Mouse (Mus musculus): Measurements from ENCODE around the gene Ptpn4. TPM values are rescaled to one million over a fixed set of nuclear protein-coding genes. Genes with fewer than 3 reads are reported as not detected.

Ptpn4 gene
- total and polyA plus RNA-seq, 2 experiments from 2014 or later = 7.6 to 36.4 TPM

DNA sequence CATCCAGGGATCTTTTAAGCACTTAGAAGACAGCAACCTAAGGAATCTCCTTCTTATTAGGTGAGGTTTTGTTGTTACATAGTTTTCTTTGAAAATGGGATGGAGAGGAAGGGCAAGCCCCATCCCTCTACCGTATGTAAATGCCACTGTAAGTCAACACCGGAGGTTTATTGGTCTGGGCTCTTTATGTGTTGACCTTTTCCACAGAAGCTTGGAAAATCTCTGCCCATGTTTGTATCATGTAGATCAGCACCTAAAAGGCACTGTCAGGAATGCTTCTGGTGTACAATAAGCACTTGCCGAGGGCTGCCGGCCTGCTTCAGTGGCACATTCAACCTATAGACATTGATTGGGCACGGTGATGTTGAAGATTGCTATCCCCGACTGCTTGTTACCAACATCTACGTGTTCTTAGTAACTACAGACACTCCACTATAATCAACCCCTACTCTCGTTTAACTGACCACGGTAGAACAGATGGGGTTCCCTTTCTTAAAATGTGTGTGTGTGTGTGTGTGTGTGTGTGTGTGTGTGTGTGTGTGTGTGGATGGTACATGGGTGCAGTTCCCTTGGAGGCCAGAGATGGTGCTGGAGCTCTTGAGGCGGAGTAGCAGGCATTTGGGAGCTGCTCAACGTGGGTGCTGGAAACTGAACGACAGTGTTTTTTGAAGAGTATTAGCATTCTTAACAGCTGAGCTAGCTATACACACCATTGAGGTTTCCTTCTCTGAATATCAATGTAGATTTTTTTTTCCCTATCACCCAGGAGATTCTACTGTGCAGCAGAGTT is 11.9 kb upstream of the Ptpn4 start:
- H3K4me1 ChIP-seq (ENCODE audit: insufficient read depth, low read length) = no peaks in the 10 kb centered on the region
- H3K27me3 ChIP-seq (ENCODE audit: insufficient read depth, low read length) = no peaks in the 10 kb centered on the region
- H3K9me3 ChIP-seq (ENCODE audit: low read length) = no peaks in the 10 kb centered on the region
- H3K4me2 ChIP-seq (ENCODE audit: low read depth, low read length) = no peak overlapping the region
- no peak overlapping the region for H3K4me3 ChIP-seq (ENCODE audit: low read length)
- 94% methylated on average over 12 of the region's 12 CpGs for WGBS
- DNase-seq (ENCODE audit: low spot score) (no peak), ATAC-seq (no peak)
- no peak overlapping the region for H3K9ac ChIP-seq (replicated peaks; ENCODE audit: low read length)
- peak; percentile 6; the same call in 1 of the 2 replicates for TF ChIP-seq CTCF (IDR thresholded peaks at IDR 0.05; ENCODE audit: low read depth)
- H3K27ac ChIP-seq = no peak overlapping the region
- H3K36me3 ChIP-seq (ENCODE audit: insufficient read depth, low read length) = no peaks in the 10 kb centered on the region

DNA sequence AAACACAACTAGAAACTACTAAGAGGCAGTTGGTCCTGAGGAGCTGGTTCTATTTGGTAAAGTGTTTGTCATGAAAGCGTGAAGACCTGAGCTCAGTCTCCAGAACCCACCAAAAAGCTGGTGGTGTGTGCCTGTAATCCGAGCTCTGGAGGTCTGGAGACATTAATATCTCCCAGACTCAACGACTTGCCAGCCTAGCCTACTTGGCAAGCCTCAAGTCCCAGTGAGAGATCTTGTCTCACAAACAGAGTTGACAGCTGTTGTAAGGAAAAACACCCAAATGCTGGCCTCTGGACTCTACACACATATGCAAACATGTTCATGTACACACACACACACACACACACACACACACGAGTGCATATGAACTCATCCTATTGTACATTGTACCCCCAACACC is 7.9 kb upstream of the Ptpn4 start:
- Histone ChIP-seq H3K27me3 (ENCODE audit: insufficient read depth, low read length) (no peaks in the 10 kb centered on the region), H3K36me3 (ENCODE audit: insufficient read depth, low read length) (no peaks in the 10 kb centered on the region), H3K9me3 (ENCODE audit: low read length) (no peaks in the 10 kb centered on the region), H3K27ac (no peak overlapping the region), H3K4me2 (ENCODE audit: low read depth, low read length) (no peak overlapping the region), H3K4me3 (ENCODE audit: low read length) (no peak overlapping the region), H3K4me1 (ENCODE audit: insufficient read depth, low read length) (no peaks in the 10 kb centered on the region), H3K9ac (replicated peaks; ENCODE audit: low read length) (no peak overlapping the region)
- DNase-seq (ENCODE audit: low spot score) (no peak), ATAC-seq (no peak)
- no peak for TF ChIP-seq CTCF (IDR thresholded peaks at IDR 0.05; ENCODE audit: low read depth)
- 77% methylated on average over 4 of the region's 4 CpGs for WGBS

DNA sequence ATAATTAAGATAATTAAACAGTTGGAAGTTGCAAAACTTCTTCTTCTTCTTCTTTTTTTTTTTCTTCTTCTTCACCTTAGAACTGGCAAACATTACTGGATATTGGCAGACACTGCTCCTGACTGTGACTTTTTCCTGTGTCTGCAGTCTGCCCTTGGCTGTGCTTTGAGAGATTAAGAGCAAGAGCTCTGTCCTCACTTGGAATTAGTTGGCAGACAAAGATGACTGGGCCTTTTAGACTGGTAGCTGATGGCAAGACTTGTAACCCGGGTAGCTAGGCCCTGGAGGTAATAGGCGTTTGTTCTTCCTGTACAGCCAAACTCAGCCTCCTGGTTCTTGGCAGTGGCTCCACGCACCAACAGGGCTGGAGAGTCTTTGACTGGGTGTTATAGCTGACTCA is 5.7 kb upstream of the Ptpn4 start:
- no peak for TF ChIP-seq CTCF (IDR thresholded peaks at IDR 0.05; ENCODE audit: low read depth)
- H3K4me2 ChIP-seq (ENCODE audit: low read depth, low read length) = no peak overlapping the region
- H3K4me3 ChIP-seq (ENCODE audit: low read length) = no peak overlapping the region
- DNase-seq (ENCODE audit: low spot score) (no peak), ATAC-seq (no peak)
- H3K4me1 ChIP-seq (ENCODE audit: insufficient read depth, low read length) = no peaks in the 10 kb centered on the region
- no peaks in the 10 kb centered on the region for H3K36me3 ChIP-seq (ENCODE audit: insufficient read depth, low read length)
- WGBS = 77% methylated on average over 3 of the region's 3 CpGs
- no peaks in the 10 kb centered on the region for H3K9me3 ChIP-seq (ENCODE audit: low read length)
- H3K27me3 ChIP-seq (ENCODE audit: insufficient read depth, low read length) = no peaks in the 10 kb centered on the region
- H3K9ac ChIP-seq (replicated peaks; ENCODE audit: low read length) = no peak overlapping the region
- no peak overlapping the region for H3K27ac ChIP-seq

DNA sequence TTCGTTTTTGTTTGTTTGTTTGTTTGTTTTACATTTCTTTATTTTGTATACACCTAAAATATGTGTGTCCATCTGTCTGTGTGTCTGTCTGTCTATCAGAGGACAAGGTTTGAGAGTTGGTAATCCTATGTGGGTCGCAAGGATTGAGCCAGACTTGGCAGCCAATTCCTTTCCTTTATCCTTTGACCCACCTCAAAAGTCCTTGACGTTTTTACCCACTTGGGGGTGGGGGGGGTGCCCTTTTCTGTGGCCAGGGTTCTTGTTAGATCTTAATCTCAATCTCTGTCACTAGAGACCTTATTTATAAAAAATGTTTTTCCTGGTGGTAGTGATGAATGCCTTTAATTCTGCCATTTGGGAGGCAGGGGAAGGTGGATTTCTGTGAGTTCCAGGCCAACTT is 828 bp upstream of the Ptpn4 start:
- Histone ChIP-seq H3K9ac (replicated peaks; ENCODE audit: low read length) (no peak overlapping the region), H3K27ac (no peak overlapping the region), H3K27me3 (ENCODE audit: insufficient read depth, low read length) (no peaks in the 10 kb centered on the region), H3K4me3 (ENCODE audit: low read length) (peak overlapping the region; percentile 90; the same call in 1 of the 2 replicates), H3K36me3 (ENCODE audit: insufficient read depth, low read length) (no peaks in the 10 kb centered on the region), H3K9me3 (ENCODE audit: low read length) (no peaks in the 10 kb centered on the region), H3K4me2 (ENCODE audit: low read depth, low read length) (peak overlapping the region; percentile 67; the same call in 1 of the 2 replicates), H3K4me1 (ENCODE audit: insufficient read depth, low read length) (peaks cover under 1% of the 10 kb centered on the region)
- DNase-seq (ENCODE audit: low spot score) = no peak
- WGBS = 40% methylated on average over 3 of the region's 3 CpGs
- ATAC-seq = no peak
- TF ChIP-seq CTCF (IDR thresholded peaks at IDR 0.05; ENCODE audit: low read depth) = no peak

DNA sequence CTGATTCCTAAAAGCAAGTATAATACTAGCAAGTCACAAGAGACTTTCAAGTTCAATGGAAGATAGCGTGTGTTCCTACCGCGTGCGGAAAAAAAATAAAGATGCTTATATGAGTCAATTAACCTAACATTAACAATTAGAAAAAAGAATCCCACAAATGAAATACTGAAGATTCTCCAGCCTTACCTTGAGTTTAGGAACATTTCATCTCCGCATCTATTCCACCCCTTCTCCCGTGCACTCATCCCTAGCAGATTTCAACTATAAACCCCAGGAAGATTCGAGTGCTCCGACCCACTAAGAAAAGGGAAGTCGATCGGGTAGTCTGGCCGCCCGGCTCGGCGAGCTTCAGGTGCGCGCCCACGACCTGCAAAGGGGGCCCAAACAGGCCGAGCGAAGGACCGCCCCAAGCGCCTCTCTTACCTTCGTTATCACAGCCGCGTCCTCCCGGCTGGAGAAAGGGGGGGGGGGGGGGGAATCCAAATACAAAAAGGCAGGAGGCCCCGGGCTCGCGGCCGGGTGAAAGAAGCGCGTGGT is 866 bp downstream of the Ptpn4 start:
- Histone ChIP-seq H3K9ac (replicated peaks; ENCODE audit: low read length) (peak overlapping the region; percentile 92), H3K27ac (peak overlapping the region; percentile 92), H3K4me2 (ENCODE audit: low read depth, low read length) (peak overlapping the region; percentile 67), H3K27me3 (ENCODE audit: insufficient read depth, low read length) (no peaks in the 10 kb centered on the region), H3K9me3 (ENCODE audit: low read length) (no peaks in the 10 kb centered on the region), H3K36me3 (ENCODE audit: insufficient read depth, low read length) (no peaks in the 10 kb centered on the region), H3K4me3 (ENCODE audit: low read length) (peak overlapping the region; percentile 90), H3K4me1 (ENCODE audit: insufficient read depth, low read length) (peaks cover 3% of the 10 kb centered on the region)
- DNase-seq (ENCODE audit: low spot score) = no peak
- no peak for TF ChIP-seq CTCF (IDR thresholded peaks at IDR 0.05; ENCODE audit: low read depth)
- WGBS = under 1% methylated on average over 31 of the region's 31 CpGs
- ATAC-seq = no peak

DNA sequence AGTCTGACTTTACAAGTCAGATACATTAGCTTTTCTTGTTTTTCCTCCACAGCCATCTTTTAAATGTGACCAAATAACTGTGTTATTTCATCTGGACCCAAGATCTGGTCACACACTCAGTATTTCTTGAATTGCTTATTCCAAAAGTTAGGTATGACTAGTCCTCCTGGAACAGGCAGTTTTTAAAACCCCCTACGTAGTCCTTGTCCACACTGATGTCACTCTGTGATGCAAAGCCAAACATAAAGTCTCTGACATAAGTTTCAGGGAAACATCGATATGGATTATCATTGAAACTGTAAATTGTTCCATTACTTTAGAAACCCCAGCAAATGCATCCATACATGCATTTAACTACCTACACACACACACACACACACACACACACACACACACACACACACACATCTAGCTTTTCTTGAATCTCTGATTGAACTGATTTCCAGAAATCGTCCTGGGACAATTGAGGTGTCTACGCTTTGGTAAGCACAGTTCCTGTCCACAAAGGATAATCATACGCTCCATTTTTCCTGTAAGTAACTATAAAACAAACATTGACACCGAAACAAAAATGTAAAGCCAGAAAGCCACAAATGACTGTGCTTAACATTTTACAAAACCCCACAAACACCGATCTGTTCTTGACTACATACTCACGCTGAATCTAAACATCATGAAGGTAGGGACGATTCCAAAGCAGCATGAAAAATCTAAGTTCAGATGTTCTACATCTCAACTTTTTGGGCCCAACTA is 1.5 kb downstream of the Ptpn4 start:
- TF ChIP-seq CTCF (IDR thresholded peaks at IDR 0.05; ENCODE audit: low read depth) = no peak
- H3K4me1 ChIP-seq (ENCODE audit: insufficient read depth, low read length) = peaks cover 3% of the 10 kb centered on the region
- 8% methylated on average over 9 of the region's 9 CpGs for WGBS
- ATAC-seq (no peak), DNase-seq (ENCODE audit: low spot score) (no peak)
- H3K27ac ChIP-seq = 0 out of 2 replicates have a peak overlapping the region, but pooled peaks have one; percentile 92
- peak overlapping the region; percentile 67 for H3K4me2 ChIP-seq (ENCODE audit: low read depth, low read length)
- H3K9ac ChIP-seq (replicated peaks; ENCODE audit: low read length) = peak overlapping the region; percentile 92
- no peaks in the 10 kb centered on the region for H3K27me3 ChIP-seq (ENCODE audit: insufficient read depth, low read length)
- H3K36me3 ChIP-seq (ENCODE audit: insufficient read depth, low read length) = no peaks in the 10 kb centered on the region
- H3K4me3 ChIP-seq (ENCODE audit: low read length) = peak overlapping the region; percentile 90
- H3K9me3 ChIP-seq (ENCODE audit: low read length) = no peaks in the 10 kb centered on the region
